Mouse (Mus musculus) forebrain, embryonic 12.5 days (tissue): ENCODE measurements around the gene Foxn3. TPM values are rescaled to one million over a fixed set of nuclear protein-coding genes. Genes with fewer than 3 reads are reported as not detected.

Experiments used
- ATAC-seq: fragments of 200-750 bp; cut with Nextera tagmentation; 2 replicates; pipeline ENCODE4 v1.8.0; 2017; ENCODE audit warnings: moderate TSS enrichment; ENCODE audit not compliant: low FRiP score
- H3K27ac ChIP-seq: fragments of 300-500 bp; sonication (generic); 2 replicates; pipeline ENCODE4 v1.5.1; 2016; ENCODE audit warnings: mild to moderate bottlenecking
- H3K27me3 ChIP-seq: fragments of 300-500 bp; sonication (generic); 2 replicates; pipeline ENCODE4 v1.6.1; 2016; ENCODE audit warnings: mild to moderate bottlenecking
- H3K36me3 ChIP-seq: fragments of 300-500 bp; sonication (generic); replicated peaks from 2 replicates; pipeline ENCODE4 v1.6.1; 2016; ENCODE audit warnings: mild to moderate bottlenecking
- H3K4me1 ChIP-seq: fragments of 300-500 bp; sonication (generic); 2 replicates; pipeline ENCODE4 v1.6.1; 2016
- H3K4me2 ChIP-seq: fragments of 300-500 bp; sonication (generic); 2 replicates; pipeline ENCODE4 v1.6.1; 2016; ENCODE audit warnings: mild to moderate bottlenecking, moderate library complexity
- H3K4me3 ChIP-seq: fragments of 300-500 bp; sonication (generic); replicated peaks from 2 replicates; pipeline ENCODE4 v1.5.1; 2016; ENCODE audit warnings: mild to moderate bottlenecking
- H3K9ac ChIP-seq: fragments of 300-500 bp; sonication (generic); 2 replicates; pipeline ENCODE4 v1.6.1; 2016; ENCODE audit warnings: mild to moderate bottlenecking
- H3K9me3 ChIP-seq: fragments of 300-500 bp; sonication (generic); 2 replicates; pipeline ENCODE4 v1.6.1; 2016
- WGBS: fragments of 180-500 bp; shearing (Covaris S2); methylation state at CpG from one replicate; pipeline ENCODE4 v1.1.7; 2016; 5-methylcytosine and 5-hydroxymethylcytosine counted together
- polyA plus RNA-seq: library from polyadenylated mRNA; unstranded; fragments of >200 nt; fragmentation: Nextera tagmentation; extraction: Ambion mirVana; gene quantifications from 2 replicates; pipeline ENCODE4 v1.2.1, GENCODE M21; 2016

Foxn3 gene
- polyA plus RNA-seq, 1 experiment from 2014 or later = 84.6 TPM

GRCm38 (mm10) chr12:99515481-99515880 is 47.9 kb downstream of the Foxn3 start:
- Histone ChIP-seq H3K36me3 (no peaks in the 10 kb centered on the region), H3K27me3 (no peaks in the 10 kb centered on the region), H3K9me3 (no peaks in the 10 kb centered on the region), H3K27ac (no peak overlapping the region), H3K4me1 (peaks cover 16% of the 10 kb centered on the region), H3K4me3 (no peak overlapping the region), H3K4me2 (no peak overlapping the region), H3K9ac (no peak overlapping the region)
- WGBS = 74% methylated on average over 3 of the region's 3 CpGs
- ATAC-seq = no peak

DNA sequence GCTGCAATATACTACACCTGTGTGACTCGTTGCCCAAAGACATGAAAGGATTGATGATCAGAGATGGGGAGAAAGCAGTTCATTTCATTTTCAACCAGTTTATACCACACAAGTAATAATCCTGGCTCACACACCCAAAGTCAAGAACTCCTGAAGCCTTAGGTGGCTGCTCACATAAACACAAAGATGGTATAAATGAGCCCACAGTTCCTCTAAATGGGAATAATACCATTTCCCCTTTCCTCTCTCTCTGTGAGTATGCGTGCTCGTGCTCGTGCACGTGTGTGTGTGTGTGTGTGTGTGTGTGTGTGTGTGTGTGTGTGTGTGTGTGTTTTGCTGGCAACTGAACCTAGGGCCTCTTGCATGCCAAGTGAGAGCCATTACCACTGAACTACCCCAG is 51.7 kb downstream of the Foxn3 start:
- Histone ChIP-seq H3K4me3 (no peak overlapping the region), H3K27me3 (no peaks in the 10 kb centered on the region), H3K36me3 (no peaks in the 10 kb centered on the region), H3K27ac (no peak overlapping the region), H3K4me1 (no peaks in the 10 kb centered on the region), H3K9me3 (no peaks in the 10 kb centered on the region), H3K4me2 (no peak overlapping the region), H3K9ac (no peak overlapping the region)
- 97% methylated on average over 5 of the region's 5 CpGs for WGBS
- ATAC-seq = no peak

DNA sequence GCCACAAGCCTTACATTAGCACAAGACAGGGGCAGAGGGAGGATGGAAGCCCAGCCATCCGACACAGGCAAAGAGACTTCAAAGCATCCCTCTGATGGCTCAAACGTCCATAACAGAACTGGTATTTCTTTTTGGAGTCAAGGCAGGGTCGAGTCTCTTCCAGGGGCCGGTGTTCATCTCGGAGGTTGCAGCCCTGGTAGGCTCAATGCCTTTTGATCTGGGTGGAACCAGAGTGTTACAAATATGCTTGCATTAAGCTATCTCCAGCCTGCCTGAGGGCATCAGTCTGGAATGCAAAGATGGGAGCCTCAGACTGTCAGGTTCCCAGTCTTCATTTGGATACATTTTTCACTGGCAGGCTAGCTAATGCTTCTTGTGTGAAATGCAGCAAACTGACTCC is 52.6 kb downstream of the Foxn3 start:
- Histone ChIP-seq H3K9me3 (no peaks in the 10 kb centered on the region), H3K4me2 (no peak overlapping the region), H3K4me3 (no peak overlapping the region), H3K9ac (no peak overlapping the region), H3K36me3 (no peaks in the 10 kb centered on the region), H3K27ac (no peak overlapping the region), H3K4me1 (no peaks in the 10 kb centered on the region), H3K27me3 (no peaks in the 10 kb centered on the region)
- no peak for ATAC-seq
- WGBS = 63% methylated on average over 5 of the region's 5 CpGs

DNA sequence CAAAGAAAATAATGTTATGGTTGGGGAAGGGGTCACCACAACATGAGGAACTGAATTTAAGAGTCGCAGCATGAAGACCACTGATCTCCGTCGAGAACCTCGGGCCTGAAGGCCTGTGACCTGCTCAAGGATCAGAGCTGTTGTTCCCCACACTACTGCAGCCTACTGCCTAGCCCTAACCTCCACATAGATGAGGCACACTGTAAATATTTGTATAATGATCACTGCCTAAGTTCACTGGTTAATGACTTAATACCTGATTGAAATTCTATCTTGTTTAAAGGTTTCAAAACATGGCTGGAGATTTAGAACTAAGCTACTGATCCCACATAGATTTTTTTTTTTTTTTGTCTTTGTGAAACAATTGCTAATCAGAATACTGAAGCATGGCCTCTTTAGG is 61.2 kb downstream of the Foxn3 start:
- no peak overlapping the region for H3K4me3 ChIP-seq
- peaks cover 18% of the 10 kb centered on the region for H3K4me1 ChIP-seq
- no peaks in the 10 kb centered on the region for H3K27me3 ChIP-seq
- H3K4me2 ChIP-seq = no peak overlapping the region
- H3K27ac ChIP-seq = no peak overlapping the region
- no peak overlapping the region for H3K9ac ChIP-seq
- H3K9me3 ChIP-seq = no peaks in the 10 kb centered on the region
- no peaks in the 10 kb centered on the region for H3K36me3 ChIP-seq
- 93% methylated on average over 4 of the region's 4 CpGs for WGBS
- ATAC-seq = no peak

- 51% methylated on average over 9 of the region's 9 CpGs for WGBS
- H3K4me2 ChIP-seq = no peak overlapping the region
- ATAC-seq = 0 out of 2 replicates have a peak, but pooled peaks have one; percentile 23
- H3K36me3 ChIP-seq = 0 out of 2 replicates have a peak, but pooled peaks cover 3% of the 10 kb centered on the region
- H3K9ac ChIP-seq = no peak overlapping the region
- H3K27ac ChIP-seq = 0 out of 2 replicates have a peak overlapping the region, but pooled peaks have one; percentile 66
- H3K9me3 ChIP-seq = no peaks in the 10 kb centered on the region
- H3K4me3 ChIP-seq = no peak overlapping the region
- peaks cover 18% of the 10 kb centered on the region for H3K4me1 ChIP-seq
- no peaks in the 10 kb centered on the region for H3K27me3 ChIP-seq
Measured at GRCm38 (mm10) chr12:99498978-99499694, 64.2 kb downstream of the Foxn3 start.

GRCm38 (mm10) chr12:99498189-99498977 is 65.0 kb downstream of the Foxn3 start:
- H3K4me3 ChIP-seq = no peak overlapping the region
- no peak for ATAC-seq
- H3K36me3 ChIP-seq = 0 out of 2 replicates have a peak, but pooled peaks cover 6% of the 10 kb centered on the region
- no peak overlapping the region for H3K9ac ChIP-seq
- peaks cover 18% of the 10 kb centered on the region for H3K4me1 ChIP-seq
- peak overlapping the region; percentile 13 for H3K4me2 ChIP-seq
- no peaks in the 10 kb centered on the region for H3K27me3 ChIP-seq
- peak overlapping the region; percentile 66; the same call in 1 of the 2 replicates for H3K27ac ChIP-seq
- WGBS = 40% methylated on average over 18 of the region's 18 CpGs
- no peaks in the 10 kb centered on the region for H3K9me3 ChIP-seq

DNA sequence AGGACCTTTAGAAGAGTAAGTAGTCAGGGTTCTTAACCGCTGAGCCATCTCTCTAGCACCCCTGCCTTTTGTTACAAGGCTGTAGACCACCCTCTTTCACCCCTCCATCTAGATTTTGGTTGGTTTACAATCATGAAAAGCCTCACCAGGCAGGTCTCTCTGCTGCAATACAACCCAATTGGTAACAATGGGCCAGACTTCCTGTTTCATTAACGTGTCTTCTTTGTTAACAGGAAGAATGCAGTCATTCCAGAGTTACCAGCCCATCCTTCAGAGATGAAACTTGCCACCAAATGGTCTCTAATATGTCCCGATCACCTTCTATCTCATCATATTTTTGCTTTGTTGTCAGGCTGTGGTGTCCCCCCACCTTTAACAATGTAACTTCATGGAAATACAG is 66.4 kb downstream of the Foxn3 start:
- Histone ChIP-seq H3K4me2 (no peak overlapping the region), H3K9ac (no peak overlapping the region), H3K27me3 (no peaks in the 10 kb centered on the region), H3K9me3 (no peaks in the 10 kb centered on the region), H3K4me3 (no peak overlapping the region), H3K27ac (no peak overlapping the region), H3K36me3 (0 out of 2 replicates have a peak, but pooled peaks cover 6% of the 10 kb centered on the region), H3K4me1 (peaks cover 18% of the 10 kb centered on the region)
- 91% methylated on average over 3 of the region's 3 CpGs for WGBS
- no peak for ATAC-seq

DNA sequence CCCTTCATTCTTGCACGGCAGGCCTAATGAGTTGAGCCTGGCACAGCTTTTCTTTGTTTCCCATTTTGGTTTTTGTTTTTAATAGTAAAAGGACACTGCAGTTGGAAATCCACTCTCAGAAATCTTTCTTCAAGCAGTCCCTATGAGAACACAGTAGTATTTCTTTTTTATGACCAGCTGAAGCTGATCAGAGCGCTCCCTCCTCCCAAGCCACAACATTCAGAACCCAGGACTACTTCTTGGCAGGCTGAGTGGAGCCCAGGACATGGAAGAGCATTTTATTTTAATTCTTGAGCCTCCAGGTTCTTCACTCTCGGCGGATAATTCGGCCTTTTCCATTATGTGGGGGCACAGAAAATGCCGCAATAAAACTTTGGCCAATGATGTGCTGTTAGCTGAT is 73.2 kb downstream of the Foxn3 start:
- H3K27me3 ChIP-seq = no peaks in the 10 kb centered on the region
- no peak overlapping the region for H3K27ac ChIP-seq
- 83% methylated on average over 6 of the region's 6 CpGs for WGBS
- H3K9me3 ChIP-seq = no peaks in the 10 kb centered on the region
- H3K4me1 ChIP-seq = peaks cover 7% of the 10 kb centered on the region
- H3K4me2 ChIP-seq = no peak overlapping the region
- ATAC-seq = no peak
- no peak overlapping the region for H3K9ac ChIP-seq
- 0 out of 2 replicates have a peak, but pooled peaks cover 6% of the 10 kb centered on the region for H3K36me3 ChIP-seq
- H3K4me3 ChIP-seq = no peak overlapping the region

- Histone ChIP-seq H3K9me3 (no peaks in the 10 kb centered on the region), H3K27ac (no peak overlapping the region), H3K9ac (no peak overlapping the region), H3K36me3 (0 out of 2 replicates have a peak, but pooled peaks cover 2% of the 10 kb centered on the region), H3K4me2 (no peak overlapping the region), H3K4me3 (no peak overlapping the region), H3K4me1 (peaks cover 7% of the 10 kb centered on the region), H3K27me3 (no peaks in the 10 kb centered on the region)
- no peak for ATAC-seq
- WGBS = 92% methylated on average over 4 of the region's 4 CpGs
Measured at GRCm38 (mm10) chr12:99489001-99489592, 74.3 kb downstream of the Foxn3 start.

- 87% methylated on average over 3 of the region's 3 CpGs for WGBS
- ATAC-seq = no peak
- no peaks in the 10 kb centered on the region for H3K4me1 ChIP-seq
- H3K36me3 ChIP-seq = peaks cover 6% of the 10 kb centered on the region; the same call in 1 of the 2 replicates
- no peaks in the 10 kb centered on the region; the same call in 1 of the 2 replicates for H3K9me3 ChIP-seq
- H3K27ac ChIP-seq = no peak overlapping the region
- no peak overlapping the region for H3K9ac ChIP-seq
- no peak overlapping the region for H3K4me2 ChIP-seq
- no peaks in the 10 kb centered on the region for H3K27me3 ChIP-seq
- no peak overlapping the region for H3K4me3 ChIP-seq
Measured at GRCm38 (mm10) chr12:99480372-99480771, 83.0 kb downstream of the Foxn3 start.

- Histone ChIP-seq H3K27ac (peak overlapping the region; percentile 68), H3K4me3 (no peak overlapping the region), H3K4me1 (peaks cover 14% of the 10 kb centered on the region), H3K4me2 (no peak overlapping the region), H3K9me3 (no peaks in the 10 kb centered on the region; the same call in 1 of the 2 replicates), H3K27me3 (no peaks in the 10 kb centered on the region; the same call in 1 of the 2 replicates), H3K9ac (no peak overlapping the region), H3K36me3 (no peaks in the 10 kb centered on the region)
- 13% methylated on average over 5 of the region's 5 CpGs for WGBS
- ATAC-seq = peak; percentile 67; the same call in 1 of the 2 replicates
Measured at GRCm38 (mm10) chr12:99474176-99474575, 89.2 kb downstream of the Foxn3 start.
